Mouse (Mus musculus): Measurements from ENCODE around the gene Auts2. TPM values are rescaled to one million over a fixed set of nuclear protein-coding genes. Genes with fewer than 3 reads are reported as not detected.
A peak's percentile ranks its signal among the peaks of the same experiment; 100 is the strongest.

Gene Auts2
- polyA plus RNA-seq, 1 experiment from 2014 or later: 74.1 TPM

GRCm38 (mm10) chr5:131813331-131813781 is 729.8 kb downstream of the Auts2 start:
- Histone ChIP-seq H3K4me2 (replicated peaks) (no peak overlapping the region), H3K36me3 (no peaks in the 10 kb centered on the region), H3K4me1 (no peaks in the 10 kb centered on the region), H3K9me3 (no peaks in the 10 kb centered on the region), H3K27ac (no peak overlapping the region), H3K4me3 (no peak overlapping the region), H3K27me3 (replicated peaks) (no peaks in the 10 kb centered on the region), H3K9ac (no peak overlapping the region)
- no peak for ATAC-seq (ENCODE audit: low FRiP score, low read depth)
- 62% methylated on average over 7 of the region's 7 CpGs for WGBS

- Histone ChIP-seq H3K4me2 (replicated peaks) (no peak overlapping the region), H3K27me3 (replicated peaks) (no peaks in the 10 kb centered on the region), H3K9me3 (no peaks in the 10 kb centered on the region), H3K4me3 (no peak overlapping the region), H3K36me3 (no peaks in the 10 kb centered on the region), H3K4me1 (no peaks in the 10 kb centered on the region), H3K27ac (no peak overlapping the region), H3K9ac (no peak overlapping the region)
- WGBS: 83% methylated on average over 10 of the region's 10 CpGs
- ATAC-seq (ENCODE audit: low FRiP score, low read depth): no peak
These were observed 730.6 kb downstream of the Auts2 start for GRCm38 (mm10) chr5:131812483-131813063.

- H3K9ac ChIP-seq: no peak overlapping the region
- H3K4me2 ChIP-seq (replicated peaks): no peak overlapping the region
- ATAC-seq (ENCODE audit: low FRiP score, low read depth): no peak
- no peak overlapping the region for H3K4me3 ChIP-seq
- H3K4me1 ChIP-seq: peaks cover 19% of the 10 kb centered on the region
- no peaks in the 10 kb centered on the region for H3K36me3 ChIP-seq
- 85% methylated on average over 2 of the region's 2 CpGs for WGBS
- 0 out of 2 replicates have a peak, but pooled peaks cover 4% of the 10 kb centered on the region for H3K27me3 ChIP-seq (replicated peaks)
- no peaks in the 10 kb centered on the region for H3K9me3 ChIP-seq
- no peak overlapping the region for H3K27ac ChIP-seq
These were observed 736.8 kb downstream of the Auts2 start for GRCm38 (mm10) chr5:131806350-131806749.

GRCm38 (mm10) chr5:131805277-131805676 is 737.9 kb downstream of the Auts2 start:
- Histone ChIP-seq H3K9me3 (no peaks in the 10 kb centered on the region), H3K27ac (no peak overlapping the region), H3K36me3 (no peaks in the 10 kb centered on the region), H3K4me2 (replicated peaks) (no peak overlapping the region), H3K27me3 (replicated peaks) (0 out of 2 replicates have a peak, but pooled peaks cover 8% of the 10 kb centered on the region), H3K4me1 (peaks cover 23% of the 10 kb centered on the region), H3K9ac (no peak overlapping the region), H3K4me3 (no peak overlapping the region)
- 92% methylated on average over 4 of the region's 4 CpGs for WGBS
- ATAC-seq (ENCODE audit: low FRiP score, low read depth): no peak

- Histone ChIP-seq H3K36me3 (no peaks in the 10 kb centered on the region), H3K27ac (no peak overlapping the region), H3K4me3 (no peak overlapping the region), H3K9ac (no peak overlapping the region), H3K27me3 (replicated peaks) (0 out of 2 replicates have a peak, but pooled peaks cover 8% of the 10 kb centered on the region), H3K9me3 (no peaks in the 10 kb centered on the region), H3K4me2 (replicated peaks) (no peak overlapping the region), H3K4me1 (peaks cover 23% of the 10 kb centered on the region)
- 75% methylated on average over 10 of the region's 10 CpGs for WGBS
- no peak for ATAC-seq (ENCODE audit: low FRiP score, low read depth)
These were observed 739.5 kb downstream of the Auts2 start for GRCm38 (mm10) chr5:131803609-131804008.

- no peak overlapping the region for H3K27ac ChIP-seq
- ATAC-seq (ENCODE audit: low FRiP score, low read depth): peak; percentile 72
- H3K36me3 ChIP-seq: no peaks in the 10 kb centered on the region
- 0 out of 2 replicates have a peak, but pooled peaks cover 8% of the 10 kb centered on the region for H3K27me3 ChIP-seq (replicated peaks)
- H3K9ac ChIP-seq: no peak overlapping the region
- H3K4me3 ChIP-seq: no peak overlapping the region
- 13% methylated on average over 6 of the region's 6 CpGs for WGBS
- no peaks in the 10 kb centered on the region for H3K9me3 ChIP-seq
- H3K4me2 ChIP-seq (replicated peaks): 0 out of 2 replicates have a peak overlapping the region, but pooled peaks have one; percentile 8
- peaks cover 25% of the 10 kb centered on the region for H3K4me1 ChIP-seq
These were observed 740.7 kb downstream of the Auts2 start for GRCm38 (mm10) chr5:131802340-131803036.

GRCm38 (mm10) chr5:131801924-131802323 is 741.2 kb downstream of the Auts2 start:
- 0 out of 2 replicates have a peak, but pooled peaks cover 8% of the 10 kb centered on the region for H3K27me3 ChIP-seq (replicated peaks)
- no peak overlapping the region for H3K4me2 ChIP-seq (replicated peaks)
- 54% methylated on average over 6 of the region's 6 CpGs for WGBS
- ATAC-seq (ENCODE audit: low FRiP score, low read depth): peak; percentile 13; the same call in 1 of the 2 replicates
- H3K9me3 ChIP-seq: no peaks in the 10 kb centered on the region
- no peaks in the 10 kb centered on the region for H3K36me3 ChIP-seq
- no peak overlapping the region for H3K27ac ChIP-seq
- no peak overlapping the region for H3K4me3 ChIP-seq
- H3K4me1 ChIP-seq: peaks cover 25% of the 10 kb centered on the region
- no peak overlapping the region for H3K9ac ChIP-seq

GRCm38 (mm10) chr5:131798373-131798772 is 744.8 kb downstream of the Auts2 start:
- Histone ChIP-seq H3K4me3 (no peak overlapping the region), H3K9ac (no peak overlapping the region), H3K4me2 (replicated peaks) (no peak overlapping the region), H3K9me3 (no peaks in the 10 kb centered on the region), H3K27me3 (replicated peaks) (peaks cover 4% of the 10 kb centered on the region; the same call in 1 of the 2 replicates), H3K27ac (no peak overlapping the region), H3K4me1 (peaks cover 41% of the 10 kb centered on the region), H3K36me3 (no peaks in the 10 kb centered on the region)
- WGBS: 65% methylated on average over 5 of the region's 5 CpGs
- ATAC-seq (ENCODE audit: low FRiP score, low read depth): no peak

GRCm38 (mm10) chr5:131797044-131797443 is 746.1 kb downstream of the Auts2 start:
- Histone ChIP-seq H3K27ac (no peak overlapping the region), H3K9ac (no peak overlapping the region), H3K4me3 (no peak overlapping the region), H3K4me2 (replicated peaks) (no peak overlapping the region), H3K4me1 (peaks cover 34% of the 10 kb centered on the region), H3K27me3 (replicated peaks) (peaks cover 4% of the 10 kb centered on the region; the same call in 1 of the 2 replicates), H3K9me3 (no peaks in the 10 kb centered on the region), H3K36me3 (no peaks in the 10 kb centered on the region)
- no peak for ATAC-seq (ENCODE audit: low FRiP score, low read depth)

- ATAC-seq (ENCODE audit: low FRiP score, low read depth): peak; percentile 53
- 30% methylated on average over 18 of the region's 18 CpGs for whole genome bisulfite sequencing
- Histone ChIP-seq H3K9me3 (no peaks in the 10 kb centered on the region), H3K27me3 (replicated peaks) (no peaks in the 10 kb centered on the region; the same call in 1 of the 2 replicates), H3K27ac (peak overlapping the region; percentile 32; the same call in 1 of the 2 replicates), H3K4me1 (peaks cover 27% of the 10 kb centered on the region), H3K9ac (no peak overlapping the region), H3K36me3 (no peaks in the 10 kb centered on the region), H3K4me3 (no peak overlapping the region), H3K4me2 (replicated peaks) (peak overlapping the region; percentile 24; the same call in 1 of the 2 replicates)
These were observed 748.6 kb downstream of the Auts2 start for GRCm38 (mm10) chr5:131794411-131795133.

- ATAC-seq (ENCODE audit: low FRiP score, low read depth): no peak
- Histone ChIP-seq H3K9me3 (no peaks in the 10 kb centered on the region), H3K4me1 (peaks cover 33% of the 10 kb centered on the region), H3K4me3 (no peak overlapping the region), H3K27me3 (replicated peaks) (no peaks in the 10 kb centered on the region), H3K27ac (no peak overlapping the region), H3K4me2 (replicated peaks) (no peak overlapping the region), H3K36me3 (no peaks in the 10 kb centered on the region), H3K9ac (no peak overlapping the region)
- 32% methylated on average over 8 of the region's 8 CpGs for WGBS
These were observed 753.5 kb downstream of the Auts2 start for GRCm38 (mm10) chr5:131789601-131790000.

- Histone ChIP-seq H3K9ac (no peak overlapping the region), H3K27ac (no peak overlapping the region), H3K36me3 (no peaks in the 10 kb centered on the region), H3K4me3 (no peak overlapping the region), H3K4me1 (peaks cover 29% of the 10 kb centered on the region), H3K9me3 (no peaks in the 10 kb centered on the region), H3K27me3 (replicated peaks) (no peaks in the 10 kb centered on the region), H3K4me2 (replicated peaks) (no peak overlapping the region)
- 30% methylated on average over 6 of the region's 6 CpGs for WGBS
- ATAC-seq (ENCODE audit: low FRiP score, low read depth): no peak
These were observed 755.1 kb downstream of the Auts2 start for GRCm38 (mm10) chr5:131788008-131788407.

Measured in neural tube, embryonic 12.5 days (tissue).